Mouse (Mus musculus): ENCODE measurements around the gene 4930432K21Rik.

4930432K21Rik gene

DNA sequence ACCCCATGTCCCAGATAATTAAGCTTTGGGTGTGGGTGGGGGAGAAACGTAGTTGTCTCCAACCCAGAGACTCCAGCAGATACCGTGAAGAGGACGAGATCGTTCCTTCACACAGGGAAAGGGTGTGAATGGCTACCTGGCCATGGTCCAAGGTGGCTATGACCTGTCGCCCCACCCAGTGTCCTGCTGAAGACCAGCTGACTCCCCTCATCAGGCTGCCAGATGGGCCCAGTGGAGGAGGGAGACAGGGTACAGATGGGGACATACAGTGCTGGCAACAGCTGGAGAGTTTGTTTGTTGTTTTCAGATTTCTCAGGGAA lies 666 bp downstream of the 4930432K21Rik start:
- no peak for DNase-seq (ENCODE audit: low read depth)

DNA sequence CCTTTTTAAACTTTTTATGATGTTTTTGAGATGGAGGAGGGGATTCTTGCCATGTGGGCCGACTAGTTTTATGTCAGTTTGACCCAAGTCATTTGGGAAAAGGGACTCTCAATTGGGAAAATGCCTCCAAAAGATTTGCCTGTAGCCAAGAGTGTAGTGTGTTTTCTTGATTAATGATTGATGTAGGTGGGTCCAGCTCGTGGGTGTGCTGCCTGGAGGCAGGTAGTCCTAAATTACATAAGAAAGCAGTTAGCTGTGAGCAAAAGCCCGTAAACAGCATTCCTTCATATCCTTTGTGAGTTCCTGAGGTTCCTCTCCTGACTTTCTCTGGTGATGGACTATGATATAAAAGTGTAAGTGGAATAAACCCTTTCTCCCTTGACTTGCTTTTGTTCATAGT lies 1.4 kb downstream of the 4930432K21Rik start:
- DNase-seq (ENCODE audit: low read depth) = no peak

DNA sequence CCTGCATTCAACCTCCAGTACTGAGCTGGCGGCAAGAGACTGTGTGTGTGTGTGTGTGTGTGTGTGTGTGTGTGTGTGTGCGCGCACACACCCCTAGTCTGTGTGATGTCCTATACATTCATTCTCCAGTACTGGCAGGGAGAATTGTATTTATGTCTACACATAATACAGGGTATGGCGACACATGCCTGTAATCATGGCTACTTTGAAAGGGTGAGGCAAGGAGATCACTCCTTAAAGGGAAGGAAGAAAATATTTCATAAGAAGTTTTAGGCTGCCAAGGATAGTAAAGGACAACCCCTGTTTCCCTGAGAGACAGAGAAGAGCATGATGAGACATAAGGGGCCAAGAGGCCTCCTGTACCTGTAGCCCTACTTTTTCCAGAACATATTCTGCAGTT lies 9.8 kb downstream of the 4930432K21Rik start:
- no peak for DNase-seq (ENCODE audit: low read depth)

DNA sequence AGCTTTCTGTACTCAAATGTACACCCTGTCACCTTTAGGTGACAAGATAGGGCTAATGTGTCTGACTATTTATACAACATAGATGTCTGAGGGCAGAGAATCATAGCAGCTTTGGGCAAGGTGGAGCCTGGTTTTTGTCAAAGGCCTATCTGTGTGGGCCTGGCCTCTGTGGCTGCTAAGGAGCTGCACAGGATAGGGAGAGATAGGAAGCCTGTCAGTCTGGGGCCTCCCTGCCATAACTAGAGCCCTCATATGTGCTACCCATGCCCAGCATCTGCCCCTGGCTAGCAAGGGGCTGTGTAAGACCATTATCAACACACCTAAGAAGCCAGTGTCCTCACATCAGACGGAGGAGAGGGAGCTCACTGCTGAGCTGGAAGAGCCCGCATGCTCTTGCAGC lies 19.9 kb downstream of the 4930432K21Rik start:
- DNase-seq (ENCODE audit: low read depth) = no peak

DNA sequence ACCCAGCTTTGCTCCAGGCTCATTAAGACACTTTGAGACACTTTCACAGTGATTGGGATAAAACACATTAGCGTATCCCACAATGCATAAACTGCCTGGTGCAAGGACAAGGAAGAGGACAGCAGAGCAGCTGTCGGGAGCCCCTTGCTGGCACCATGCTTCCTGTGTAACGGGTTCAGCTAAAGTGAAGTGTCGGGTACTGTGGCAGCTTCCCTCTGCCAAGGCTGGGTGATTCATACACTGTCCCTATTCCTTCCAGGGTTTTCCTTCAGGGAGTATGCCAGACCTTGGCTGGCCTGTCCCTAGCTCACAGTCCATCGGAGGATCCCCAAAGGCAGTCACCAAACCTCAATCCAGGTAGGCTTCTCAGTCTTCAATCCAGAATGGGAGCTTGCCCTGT lies 22.3 kb downstream of the 4930432K21Rik start:
- no peak for DNase-seq (ENCODE audit: low read depth)

DNA sequence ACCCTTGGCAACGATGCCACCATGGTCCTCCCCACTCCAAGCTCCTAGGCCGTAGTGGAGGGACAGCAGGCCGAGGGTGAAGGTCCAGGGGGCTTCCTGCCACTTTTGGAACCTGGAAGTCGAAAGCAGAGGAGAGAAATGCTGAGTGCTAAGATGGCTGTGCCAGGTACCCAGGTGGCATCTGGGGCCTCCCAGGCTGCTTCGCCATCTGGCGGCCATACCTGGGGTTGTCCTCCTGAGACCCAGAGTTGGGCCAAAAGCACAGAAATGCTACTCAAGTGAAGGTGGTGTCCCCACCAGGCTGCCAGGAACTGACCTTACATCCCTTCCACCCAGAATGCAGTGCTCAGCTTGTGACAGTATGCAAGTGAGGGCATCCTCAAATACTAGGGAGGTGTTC lies 26.0 kb downstream of the 4930432K21Rik start:
- no peak for DNase-seq (ENCODE audit: low read depth)

DNA sequence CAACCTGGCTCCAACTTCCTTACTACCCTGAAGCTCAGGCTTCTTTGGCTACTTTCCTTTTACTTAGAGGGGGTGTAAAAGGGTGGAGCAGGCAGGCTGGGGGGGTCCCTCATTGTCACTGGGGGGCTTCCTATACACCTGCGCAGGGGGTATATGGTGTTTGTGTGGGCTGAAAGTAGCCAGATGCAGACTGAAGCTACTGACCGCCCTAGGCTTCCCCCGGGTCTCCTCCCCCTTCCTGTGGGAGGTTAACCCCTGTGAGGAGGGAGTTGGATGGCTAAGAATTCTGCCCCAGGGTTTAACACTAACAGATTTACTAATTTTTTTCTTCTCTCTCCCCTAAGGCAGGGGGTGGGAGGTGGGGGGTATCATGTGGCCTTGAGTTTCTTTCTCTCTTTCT lies 28.7 kb downstream of the 4930432K21Rik start:
- no peak for DNase-seq (ENCODE audit: low read depth)

DNA sequence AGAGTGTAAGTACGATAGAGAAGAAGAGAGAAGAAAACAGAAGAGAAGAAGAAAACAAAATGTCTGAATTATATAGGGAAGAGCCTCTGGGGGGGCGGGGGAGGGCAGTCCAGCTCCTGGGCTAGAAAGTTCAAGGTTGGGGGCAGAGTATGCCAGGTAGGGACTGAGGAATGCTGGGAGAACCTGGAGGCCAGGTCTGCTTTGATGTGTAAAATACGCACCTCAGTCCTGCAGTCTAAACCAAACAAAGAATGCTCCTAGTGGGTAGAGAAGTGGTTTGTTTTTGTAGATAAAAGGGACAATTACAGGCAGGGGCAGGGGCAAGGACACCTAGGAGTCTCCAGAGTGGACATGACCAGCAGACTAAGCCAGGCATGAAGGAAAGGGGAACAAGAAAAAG lies 29.6 kb downstream of the 4930432K21Rik start:
- no peak for DNase-seq (ENCODE audit: low read depth)

DNA sequence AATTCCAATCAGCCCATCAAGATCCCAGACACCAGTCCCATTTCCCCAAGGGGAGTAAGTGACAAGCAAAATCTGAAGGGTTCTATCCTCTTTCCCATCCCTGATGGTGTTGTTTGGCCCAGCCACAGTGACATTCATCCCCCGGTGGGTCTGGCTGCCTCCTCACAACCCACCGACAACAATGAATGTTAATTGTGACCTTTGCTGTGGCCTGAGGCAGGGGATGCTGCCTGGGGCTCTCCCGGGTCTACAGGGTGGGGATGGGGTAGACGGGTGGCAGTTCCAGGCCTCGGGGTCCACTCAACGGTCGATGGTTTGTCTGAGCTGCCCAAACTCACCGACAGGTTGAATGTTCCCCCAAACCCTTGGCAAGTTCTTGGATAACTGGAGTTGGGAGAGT lies 30.8 kb downstream of the 4930432K21Rik start:
- DNase-seq (ENCODE audit: low read depth) = no peak

DNA sequence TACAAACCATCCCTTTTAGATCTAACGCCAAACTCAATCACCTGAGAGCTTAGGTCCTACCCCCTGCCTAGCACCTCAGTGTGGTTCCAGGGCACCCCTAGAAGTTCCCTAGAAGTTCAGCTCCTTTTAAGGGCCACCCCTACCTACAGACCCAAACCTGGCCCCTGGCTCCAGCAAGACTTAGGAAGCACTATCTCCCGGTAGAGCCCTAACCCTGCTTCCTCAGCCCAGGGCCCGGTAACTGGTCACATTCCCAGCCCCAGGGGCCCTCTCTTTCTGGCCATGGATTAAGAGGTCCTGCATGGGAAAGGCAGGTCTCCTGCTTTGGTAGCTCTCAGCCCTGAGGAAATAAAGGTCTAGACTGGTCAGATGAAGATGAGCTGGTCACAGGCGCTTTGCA lies 32.1 kb downstream of the 4930432K21Rik start:
- DNase-seq (ENCODE audit: low read depth) = no peak

DNA sequence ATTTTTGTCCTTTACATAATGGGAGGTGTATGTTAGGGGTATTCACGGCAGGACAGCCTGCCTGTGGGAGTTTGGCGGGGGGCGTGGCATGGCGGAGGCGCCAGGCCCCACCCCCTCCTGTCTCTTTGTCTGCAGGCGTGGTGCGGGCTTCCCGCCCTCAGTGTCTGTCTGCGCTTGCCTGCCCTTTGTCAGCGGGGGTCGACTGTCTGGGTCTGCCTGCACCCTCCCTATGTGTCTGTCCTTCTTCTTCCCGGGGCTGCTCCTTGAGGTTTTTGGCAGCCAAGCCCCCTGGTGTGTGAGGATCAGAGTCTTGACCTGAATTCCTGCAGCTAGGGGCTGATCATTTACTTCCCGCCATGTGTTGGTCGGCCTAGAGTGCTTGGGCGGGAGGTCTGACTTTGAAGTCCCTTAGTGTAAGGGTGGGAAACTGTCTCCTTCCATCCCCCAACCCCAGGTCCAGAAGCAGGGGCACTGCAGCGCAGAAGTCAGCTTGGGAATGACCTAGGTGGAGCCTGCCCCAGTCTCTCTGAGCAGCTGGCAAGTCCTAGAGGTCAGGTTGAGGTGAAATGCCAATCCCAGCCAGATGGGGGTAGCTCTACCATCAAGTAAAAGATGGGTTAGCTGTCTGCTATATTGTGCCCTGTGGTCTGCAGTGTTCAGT lies 32.8 kb downstream of the 4930432K21Rik start:
- no peak for DNase-seq (ENCODE audit: low read depth)

DNA sequence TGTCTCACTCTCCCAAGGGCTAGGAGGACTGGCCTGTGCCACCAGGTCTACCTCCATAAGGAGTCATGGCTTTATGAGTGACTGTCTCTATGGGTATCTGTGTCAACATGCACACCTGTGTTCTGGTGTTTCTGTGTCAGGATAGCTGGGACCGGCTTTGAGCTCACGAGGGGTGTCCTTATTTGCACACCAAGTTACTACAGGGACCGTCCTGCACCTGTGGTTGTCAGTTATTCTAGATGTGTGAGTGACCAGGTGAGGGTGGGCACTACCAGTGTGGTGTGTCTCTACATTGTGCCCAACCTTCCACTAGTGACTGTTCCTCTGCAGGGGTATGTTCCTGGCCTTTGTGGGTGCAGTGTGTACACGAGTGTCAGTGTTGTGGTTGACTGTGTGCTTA lies 35.0 kb downstream of the 4930432K21Rik start:
- no peak for DNase-seq (ENCODE audit: low read depth)

DNA sequence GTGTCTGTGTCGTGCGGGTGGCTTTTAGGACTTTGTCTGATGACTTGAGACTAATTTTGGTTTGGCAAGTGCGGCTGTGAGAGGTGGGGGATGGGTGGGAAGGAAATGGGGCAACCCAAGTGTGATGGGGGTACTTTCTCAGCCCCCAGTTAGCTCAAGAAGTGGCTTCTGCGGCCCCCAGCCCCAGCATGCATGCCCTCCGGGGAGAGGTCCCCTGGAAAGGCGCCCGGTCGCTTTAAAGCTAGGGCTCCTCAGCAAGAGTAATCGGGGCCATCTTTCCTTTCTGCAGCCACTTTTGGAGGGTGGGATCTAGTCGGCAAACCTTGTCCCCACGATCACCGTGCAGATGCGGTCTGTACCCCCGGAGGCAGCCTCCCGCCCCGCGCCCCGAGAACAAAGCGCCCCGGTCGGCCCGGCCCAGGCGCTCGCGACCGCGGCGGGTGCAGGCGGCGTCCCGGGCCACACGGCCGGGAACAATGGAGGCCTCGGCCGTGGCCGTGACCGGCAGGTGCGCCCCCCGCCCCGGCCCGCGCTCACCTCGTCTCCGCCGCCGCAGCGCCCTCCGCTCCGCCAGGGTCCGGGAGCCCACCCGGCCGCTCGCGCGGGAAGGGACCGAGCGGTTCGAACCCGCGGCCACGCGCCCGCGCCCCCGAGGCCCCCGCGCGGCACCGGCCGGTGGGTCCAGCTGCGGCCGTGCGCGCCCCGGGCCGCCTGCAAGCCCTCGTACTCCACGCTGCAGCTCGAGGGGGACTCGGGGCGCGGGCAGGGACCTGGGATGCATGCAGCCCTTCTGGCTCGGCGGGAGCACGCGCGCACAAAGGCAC lies 35.6 kb downstream of the 4930432K21Rik start:
- DNase-seq (ENCODE audit: low read depth) = no peak

DNA sequence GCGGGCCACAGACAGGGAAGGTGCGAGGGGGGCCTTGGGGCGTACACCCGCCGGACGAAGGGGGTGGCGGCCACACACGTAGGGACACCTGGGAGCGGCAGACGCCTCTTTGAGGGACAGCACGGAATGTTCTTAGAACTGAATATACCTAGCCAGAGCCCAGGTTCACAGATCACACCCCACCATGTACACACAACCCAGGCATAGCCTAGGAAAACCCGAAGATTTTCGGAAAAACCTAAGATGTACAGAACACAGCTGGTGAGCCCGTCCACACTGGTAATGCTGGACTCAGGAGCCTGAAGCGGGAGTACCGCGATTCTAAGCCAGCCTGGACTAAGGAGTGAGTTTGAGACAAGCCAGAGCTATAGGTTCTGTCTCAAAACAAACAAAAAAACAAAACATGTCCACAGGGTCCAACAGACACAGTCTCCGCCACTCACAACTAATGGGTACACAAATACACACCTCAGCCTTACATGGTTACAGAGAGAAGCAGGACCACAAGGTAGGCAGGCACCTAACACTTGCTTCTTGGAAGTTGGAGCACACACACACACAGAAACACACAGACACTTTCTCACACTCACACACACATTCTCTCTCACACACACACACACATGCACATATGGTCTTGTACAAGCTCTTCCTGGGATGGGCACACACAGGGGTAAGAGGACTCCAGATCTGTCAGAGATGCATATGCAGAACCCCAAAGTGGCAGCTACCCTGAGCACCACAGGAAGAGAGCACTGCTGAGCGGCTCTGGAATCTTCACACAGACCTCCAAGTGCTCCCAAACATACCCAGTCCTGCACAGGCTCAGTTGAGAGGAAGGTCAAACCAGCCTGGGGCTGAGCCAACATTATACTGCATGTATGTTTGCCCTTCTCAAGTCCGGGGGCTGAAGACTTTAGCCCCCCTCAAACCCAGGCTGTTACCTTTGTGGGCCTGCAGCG lies 36.5 kb downstream of the 4930432K21Rik start:
- DNase-seq (ENCODE audit: low read depth) = no peak

DNA sequence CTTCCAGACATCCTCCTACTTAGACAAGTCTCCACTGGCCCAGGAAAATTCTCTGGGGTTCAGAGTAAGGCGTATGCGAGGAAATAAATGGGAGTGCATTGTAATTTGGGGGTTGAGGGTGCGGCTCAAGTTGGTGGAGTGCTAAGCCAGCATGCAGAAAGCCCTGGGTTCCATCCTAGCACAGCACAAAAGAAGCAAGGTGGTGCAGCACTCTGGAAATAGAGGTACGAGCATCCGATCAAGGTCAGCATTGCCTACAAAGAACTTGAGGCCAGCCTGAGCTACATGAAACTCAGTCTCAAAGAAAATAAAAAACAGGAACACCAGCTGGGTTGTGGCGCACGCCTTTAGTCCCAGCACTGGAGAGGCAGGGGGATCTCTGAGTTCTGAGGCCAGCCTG lies 37.3 kb downstream of the 4930432K21Rik start, which contains the start of gene Nanos3:
Gene Nanos3, minus strand, starts transcription at position 101 of the 400 bp plus-strand sequence.
- DNase-seq (ENCODE audit: low read depth) = no peak

DNA sequence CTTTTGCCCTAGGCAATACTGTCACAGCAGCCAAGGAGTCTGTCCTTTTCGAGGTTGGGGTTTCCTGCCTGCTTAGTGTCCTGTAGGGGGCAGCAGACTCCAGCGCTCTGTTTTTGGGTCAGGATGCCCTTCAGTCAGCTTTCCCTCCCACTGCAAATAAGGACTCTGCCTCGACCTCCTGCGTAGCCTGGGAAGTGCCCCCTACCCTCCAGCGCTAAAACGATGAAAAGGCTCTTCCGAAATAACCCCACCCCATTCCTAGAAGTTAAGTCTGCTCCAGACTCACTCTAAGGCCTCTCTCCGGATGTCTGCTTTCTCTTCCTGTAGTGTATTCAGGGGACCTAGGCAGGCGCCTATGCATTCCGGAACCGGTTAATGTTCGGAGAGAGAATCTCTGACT lies 38.7 kb downstream of the 4930432K21Rik start:
- DNase-seq (ENCODE audit: low read depth) = no peak

DNA sequence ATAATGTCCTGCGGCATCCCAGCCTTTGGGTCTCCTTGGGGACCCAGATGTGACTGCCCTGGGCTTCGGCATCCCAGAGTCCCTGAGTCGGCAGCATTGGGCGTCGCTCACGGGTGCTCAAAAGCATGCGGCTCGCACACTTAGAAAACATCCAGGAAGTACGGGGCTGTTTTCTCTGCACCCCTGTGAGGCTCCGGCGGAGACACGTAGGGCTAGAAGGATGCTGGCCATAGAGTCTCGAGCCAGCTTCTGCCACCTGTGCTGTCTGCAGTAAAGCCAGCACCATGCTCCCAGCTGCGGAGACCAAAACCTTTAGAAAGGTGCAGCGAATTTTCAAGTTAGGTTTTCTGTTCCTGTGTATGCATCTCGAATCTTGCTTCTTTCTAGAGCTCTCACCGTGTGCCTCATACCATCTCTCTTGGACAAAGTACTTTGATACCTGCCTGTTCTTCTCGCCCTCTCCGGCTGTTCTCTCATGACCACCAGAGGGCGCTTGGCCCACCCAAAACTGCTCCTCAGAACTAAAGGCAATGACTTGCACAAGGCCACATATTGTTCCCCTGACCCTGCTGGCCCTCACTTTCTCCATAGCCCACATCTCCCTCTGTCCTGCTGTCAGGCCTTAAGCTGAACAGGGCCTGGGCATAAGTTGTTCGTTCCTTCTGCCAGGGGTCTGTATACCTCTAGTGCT lies 39.4 kb downstream of the 4930432K21Rik start:
- no peak for DNase-seq (ENCODE audit: low read depth)

DNA sequence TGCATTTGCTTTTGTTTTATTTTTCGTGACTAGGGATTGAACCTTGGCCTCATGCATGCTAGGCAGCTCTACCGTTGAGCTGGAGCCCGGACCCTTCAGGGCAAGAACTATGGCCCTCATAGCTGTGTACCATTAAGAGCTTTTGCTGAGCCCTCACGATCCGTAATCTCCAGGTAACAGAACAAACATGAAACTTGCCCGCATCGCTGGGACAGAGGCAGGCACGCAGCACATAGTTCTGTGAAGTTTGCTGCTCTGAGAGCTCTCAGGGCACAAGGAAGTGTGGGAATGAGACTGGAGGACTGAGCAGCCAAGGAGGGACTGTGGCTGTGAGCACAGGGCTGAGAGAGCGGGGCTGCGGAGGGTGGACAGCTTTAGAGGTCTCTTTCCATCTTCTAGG lies 40.8 kb downstream of the 4930432K21Rik start:
- DNase-seq (ENCODE audit: low read depth) = no peak

DNA sequence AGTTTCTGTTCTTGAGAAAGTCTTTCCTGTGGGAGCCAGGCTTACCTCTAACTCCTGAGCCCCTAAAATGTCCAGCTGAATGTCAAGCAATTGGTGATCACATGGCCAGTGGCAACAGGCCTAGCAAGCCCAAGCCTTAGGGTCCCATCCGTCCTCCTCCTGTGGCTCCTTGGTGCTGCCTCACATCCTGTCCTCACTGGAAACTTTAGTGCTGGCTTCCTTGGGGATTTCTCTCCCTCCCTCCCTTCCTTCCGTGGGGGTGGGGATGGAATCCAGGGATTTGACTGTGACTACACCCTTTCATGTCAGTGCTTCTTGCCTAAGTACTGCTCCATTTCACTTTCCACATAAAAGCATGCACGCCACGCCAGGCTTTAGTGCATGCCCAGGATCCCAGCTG lies 41.8 kb downstream of the 4930432K21Rik start:
- DNase-seq (ENCODE audit: low read depth) = no peak

DNA sequence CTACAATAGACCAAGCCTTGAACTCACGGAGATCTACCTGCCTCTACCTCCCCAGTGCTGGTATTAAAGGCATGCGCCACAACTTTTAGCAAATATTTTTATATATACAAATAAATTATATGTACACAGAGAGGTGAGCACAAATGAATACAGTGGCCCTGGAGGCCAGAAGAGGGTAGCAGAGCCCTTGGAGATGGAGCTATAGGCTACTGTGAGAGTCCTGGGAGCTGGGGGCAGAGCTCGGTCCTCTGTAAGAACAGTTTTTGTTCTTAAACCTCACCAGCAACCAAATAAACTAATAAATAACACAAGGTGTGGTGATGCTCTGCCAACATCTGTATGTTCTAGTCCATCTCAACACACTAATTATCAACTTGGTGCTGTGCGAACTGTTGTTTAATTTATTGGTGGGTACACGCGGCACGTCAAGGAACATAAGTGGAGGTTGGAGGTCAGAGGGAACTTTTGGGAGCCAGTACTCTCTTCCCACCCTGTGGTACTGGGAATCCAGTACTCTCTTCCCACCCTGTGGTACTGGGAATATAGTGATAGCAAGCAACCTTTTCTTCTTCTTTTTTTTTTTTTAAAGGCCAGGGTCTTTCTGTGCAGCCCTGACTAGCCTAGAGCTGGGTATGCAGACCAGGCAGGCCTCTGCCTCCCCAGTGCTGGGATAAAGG lies 42.5 kb downstream of the 4930432K21Rik start:
- DNase-seq (ENCODE audit: low read depth) = no peak

DNA sequence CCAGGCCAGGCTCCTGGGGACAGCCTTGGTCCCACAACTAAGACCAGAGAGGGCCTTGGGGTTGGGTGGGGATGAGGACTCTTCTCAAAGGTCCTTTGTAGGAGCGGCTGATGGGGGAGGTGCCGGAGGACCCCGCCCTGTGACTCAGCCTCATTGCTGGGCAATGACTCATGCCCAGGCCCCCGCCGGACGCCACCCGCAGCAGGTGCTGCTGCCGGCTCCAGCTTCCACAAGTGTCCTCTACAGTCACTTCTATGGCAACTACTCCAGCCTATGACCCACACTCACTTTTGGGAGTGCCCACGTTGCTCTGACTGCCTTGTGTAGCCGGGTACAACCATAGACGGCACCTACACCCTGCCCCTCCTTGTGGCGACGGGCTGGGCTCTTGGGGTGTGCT lies 44.2 kb downstream of the 4930432K21Rik start:
- no peak for DNase-seq (ENCODE audit: low read depth)
